Mouse (Mus musculus) small intestine, adult 2 months (tissue): ENCODE measurements at regions not wholly inside any gene's neighbourhood (a gene's known extent, or its start where the extent isn't known, plus 50 kb on each side); places are given as distances from the start of the nearest gene placed in this dataset.

Source experiments
- CTCF ChIP-seq: fragments of 200-500 bp; IDR thresholded peaks from 2 replicates; pipeline ENCODE4 v1.5.1; 2012; ENCODE audit warnings: low read depth, mild to moderate bottlenecking, control low read depth, inconsistent platforms, low read length, moderate library complexity, mixed read lengths; ENCODE audit not compliant: insufficient replicate concordance, insufficient read length; ENCODE audit errors: extremely low read depth
- POLR2A ChIP-seq: fragments of 200-500 bp; IDR thresholded peaks from 2 replicates; pipeline ENCODE4 v1.6.1; 2012; ENCODE audit warnings: low read depth, mild to moderate bottlenecking, control low read depth, inconsistent platforms, low read length, moderate library complexity

GRCm38 (mm10) chr7:115131259-115131969 lies 387.9 kb downstream of the Insc start:
- TF ChIP-seq CTCF (no peak), POLR2A (no peak)
